Mouse (Mus musculus): Measurements from ENCODE around the gene Tor2a. TPM values are rescaled to one million over a fixed set of nuclear protein-coding genes. Genes with fewer than 3 reads are reported as not detected.

Tor2a gene
- polyA plus RNA-seq, 1 experiment from 2014 or later, result 48.5 TPM

DNA sequence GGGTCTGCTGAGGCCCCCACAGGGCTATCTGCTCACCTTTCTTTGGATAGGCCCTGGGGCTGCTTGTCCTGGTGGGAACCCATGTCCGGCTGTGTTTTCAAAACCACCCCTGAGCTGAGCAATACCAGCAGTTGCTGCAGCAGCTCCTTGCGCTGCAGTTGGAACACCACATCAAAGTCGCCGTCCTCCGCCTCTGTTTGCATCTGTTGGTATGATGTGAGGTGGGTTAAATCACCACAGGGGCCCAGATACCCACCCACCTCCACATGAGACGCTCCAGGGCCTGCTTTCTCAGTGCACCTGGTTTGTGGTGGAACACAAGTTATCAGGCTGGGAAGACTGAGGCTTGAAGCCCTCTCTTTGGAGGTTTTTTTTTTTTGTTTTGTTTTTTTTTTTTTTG is 21.0 kb downstream of the Tor2a start:
- WGBS, result 93% methylated on average over 6 of the region's 6 CpGs
- Histone ChIP-seq H3K4me1 (ENCODE audit: control insufficient read depth, insufficient read depth, low read length) (peaks cover 14% of the 10 kb centered on the region), H3K4me2 (ENCODE audit: low read length) (no peak overlapping the region), H3K27ac (ENCODE audit: low read length) (no peak overlapping the region), H3K9me3 (replicated peaks; ENCODE audit: control insufficient read depth, low read length, poor library complexity, severe bottlenecking) (no peaks in the 10 kb centered on the region), H3K27me3 (ENCODE audit: control insufficient read depth, insufficient read depth, low read depth, low read length) (no peaks in the 10 kb centered on the region), H3K36me3 (ENCODE audit: control insufficient read depth, insufficient read depth, low read length) (no peaks in the 10 kb centered on the region), H3K4me3 (ENCODE audit: low read depth, low read length) (no peak overlapping the region), H3K9ac (ENCODE audit: low read depth, low read length) (no peak overlapping the region)
- ATAC-seq, result no peak

GRCm38 (mm10) chr2:32779131-32779530 is 22.1 kb downstream of the Tor2a start:
- ATAC-seq, result no peak
- Histone ChIP-seq H3K27me3 (ENCODE audit: control insufficient read depth, insufficient read depth, low read depth, low read length) (no peaks in the 10 kb centered on the region), H3K9ac (ENCODE audit: low read depth, low read length) (no peak overlapping the region), H3K27ac (ENCODE audit: low read length) (no peak overlapping the region), H3K4me2 (ENCODE audit: low read length) (no peak overlapping the region), H3K9me3 (replicated peaks; ENCODE audit: control insufficient read depth, low read length, poor library complexity, severe bottlenecking) (no peaks in the 10 kb centered on the region), H3K4me3 (ENCODE audit: low read depth, low read length) (no peak overlapping the region), H3K36me3 (ENCODE audit: control insufficient read depth, insufficient read depth, low read length) (no peaks in the 10 kb centered on the region), H3K4me1 (ENCODE audit: control insufficient read depth, insufficient read depth, low read length) (peaks cover 14% of the 10 kb centered on the region)
- WGBS, result 17% methylated on average over 8 of the region's 8 CpGs

DNA sequence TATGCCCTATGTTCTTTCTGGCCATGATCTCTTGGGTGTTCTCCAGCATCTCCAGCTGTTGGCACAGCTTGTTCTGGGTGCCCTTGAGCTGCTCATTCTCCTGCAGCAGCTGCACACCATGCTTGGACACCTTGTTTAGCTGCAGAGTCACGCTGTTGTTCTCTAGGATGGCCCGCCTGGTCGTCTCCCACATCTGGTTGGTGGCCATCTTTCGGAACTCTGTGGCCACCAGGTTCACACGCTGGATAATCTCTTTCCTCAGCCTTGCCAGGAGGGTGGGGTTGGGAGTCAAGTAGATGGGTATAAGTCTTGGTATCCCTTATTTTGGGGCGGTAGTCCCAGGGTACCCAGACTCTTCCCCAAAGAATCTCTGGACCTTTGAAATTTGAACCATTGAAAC is 22.7 kb downstream of the Tor2a start:
- no peaks in the 10 kb centered on the region for H3K27me3 ChIP-seq (ENCODE audit: control insufficient read depth, insufficient read depth, low read depth, low read length)
- H3K4me2 ChIP-seq (ENCODE audit: low read length), result no peak overlapping the region
- ATAC-seq, result no peak

DNA sequence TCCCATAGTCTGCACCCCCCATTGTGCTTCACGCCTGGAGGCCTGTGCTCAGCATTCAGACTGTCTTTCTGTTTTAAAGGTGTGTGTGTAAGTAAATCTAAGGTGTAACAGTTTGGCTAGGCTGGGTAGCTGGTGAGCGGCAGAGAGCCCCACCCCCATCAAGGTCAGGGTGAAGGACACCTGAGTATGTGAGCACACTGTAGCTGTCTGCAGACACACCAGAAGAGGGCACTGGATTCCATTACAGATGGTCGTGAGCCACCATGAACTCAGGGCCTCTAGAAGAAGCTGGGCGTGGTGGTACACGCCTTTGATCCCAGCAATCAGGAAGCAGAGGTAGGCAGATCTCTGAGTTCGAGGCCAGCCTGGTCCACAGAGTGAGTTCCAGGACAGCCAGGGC is 24.7 kb downstream of the Tor2a start:
- no peak for ATAC-seq

More for the DNA sequence above, 22.7 kb downstream of the Tor2a start:
- no peaks in the 10 kb centered on the region for H3K9me3 ChIP-seq (replicated peaks; ENCODE audit: control insufficient read depth, low read length, poor library complexity, severe bottlenecking)
- H3K4me1 ChIP-seq (ENCODE audit: control insufficient read depth, insufficient read depth, low read length), result peaks cover 14% of the 10 kb centered on the region
- no peaks in the 10 kb centered on the region for H3K36me3 ChIP-seq (ENCODE audit: control insufficient read depth, insufficient read depth, low read length)
- 91% methylated on average over 6 of the region's 6 CpGs for WGBS
- no peak overlapping the region for H3K4me3 ChIP-seq (ENCODE audit: low read depth, low read length)
- H3K27ac ChIP-seq (ENCODE audit: low read length), result no peak overlapping the region
- no peak overlapping the region for H3K9ac ChIP-seq (ENCODE audit: low read depth, low read length)

GRCm38 (mm10) chr2:32784048-32784681 is 27.1 kb downstream of the Tor2a start, which contains the start of gene Cfap157:
TSS of gene Cfap157 (minus strand) at chr2:32784428.
- 72% methylated on average over 4 of the region's 4 CpGs for WGBS
- H3K36me3 ChIP-seq (ENCODE audit: control insufficient read depth, insufficient read depth, low read length), result peaks cover 4% of the 10 kb centered on the region
- no peak within 1 kb of the TSS for H3K9ac ChIP-seq (ENCODE audit: low read depth, low read length)
- H3K4me2 ChIP-seq (ENCODE audit: low read length), result peak within 1 kb of the TSS; percentile 8
- no peak within 1 kb of the TSS for H3K4me3 ChIP-seq (ENCODE audit: low read depth, low read length)
- H3K27ac ChIP-seq (ENCODE audit: low read length), result 0 out of 2 replicates have a peak within 1 kb of the TSS, but pooled peaks have one; percentile 43
- H3K9me3 ChIP-seq (replicated peaks; ENCODE audit: control insufficient read depth, low read length, poor library complexity, severe bottlenecking), result no peaks in the 10 kb centered on the region
- no peaks in the 10 kb centered on the region for H3K4me1 ChIP-seq (ENCODE audit: control insufficient read depth, insufficient read depth, low read length)
- ATAC-seq, result no peak
- H3K27me3 ChIP-seq (ENCODE audit: control insufficient read depth, insufficient read depth, low read depth, low read length), result no peaks in the 10 kb centered on the region

More for the DNA sequence above, 24.7 kb downstream of the Tor2a start:
- no peak overlapping the region for H3K4me3 ChIP-seq (ENCODE audit: low read depth, low read length)
- no peak overlapping the region for H3K4me2 ChIP-seq (ENCODE audit: low read length)
- no peak overlapping the region for H3K27ac ChIP-seq (ENCODE audit: low read length)
- no peaks in the 10 kb centered on the region for H3K4me1 ChIP-seq (ENCODE audit: control insufficient read depth, insufficient read depth, low read length)
- H3K9me3 ChIP-seq (replicated peaks; ENCODE audit: control insufficient read depth, low read length, poor library complexity, severe bottlenecking), result no peaks in the 10 kb centered on the region
- H3K9ac ChIP-seq (ENCODE audit: low read depth, low read length), result no peak overlapping the region
- H3K27me3 ChIP-seq (ENCODE audit: control insufficient read depth, insufficient read depth, low read depth, low read length), result no peaks in the 10 kb centered on the region
- WGBS, result 84% methylated on average over 6 of the region's 6 CpGs
- no peaks in the 10 kb centered on the region for H3K36me3 ChIP-seq (ENCODE audit: control insufficient read depth, insufficient read depth, low read length)

- no peaks in the 10 kb centered on the region for H3K27me3 ChIP-seq (ENCODE audit: control insufficient read depth, insufficient read depth, low read depth, low read length)
- WGBS, result 61% methylated on average over 6 of the region's 6 CpGs
- no peak overlapping the region for H3K9ac ChIP-seq (ENCODE audit: low read depth, low read length)
- H3K27ac ChIP-seq (ENCODE audit: low read length), result no peak overlapping the region
- no peaks in the 10 kb centered on the region for H3K9me3 ChIP-seq (replicated peaks; ENCODE audit: control insufficient read depth, low read length, poor library complexity, severe bottlenecking)
- H3K4me1 ChIP-seq (ENCODE audit: control insufficient read depth, insufficient read depth, low read length), result no peaks in the 10 kb centered on the region
- H3K4me2 ChIP-seq (ENCODE audit: low read length), result no peak overlapping the region
- H3K4me3 ChIP-seq (ENCODE audit: low read depth, low read length), result no peak overlapping the region
- ATAC-seq, result no peak
- H3K36me3 ChIP-seq (ENCODE audit: control insufficient read depth, insufficient read depth, low read length), result peaks cover 13% of the 10 kb centered on the region
Observed at GRCm38 (mm10) chr2:32787176-32787575, 30.1 kb downstream of the Tor2a start.

DNA sequence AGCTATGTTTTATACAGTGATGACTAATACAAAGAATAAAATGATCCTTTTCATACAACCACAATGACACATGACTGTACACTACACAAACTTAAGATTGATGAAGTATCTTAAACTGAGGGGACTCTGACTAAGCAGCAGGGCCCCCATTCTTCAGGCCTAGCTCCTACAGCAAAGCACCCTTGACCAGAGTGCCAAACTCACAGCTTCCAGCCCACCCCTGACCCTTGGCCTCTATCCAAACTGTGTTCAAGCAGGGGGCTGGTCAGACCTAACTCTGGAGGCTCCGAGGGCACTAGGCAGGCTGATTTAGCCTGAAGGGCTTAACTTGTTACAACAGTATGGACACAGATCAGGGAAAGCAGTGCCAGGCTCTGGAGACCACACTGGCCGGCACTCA is 31.5 kb downstream of the Tor2a start:
- Histone ChIP-seq H3K9ac (ENCODE audit: low read depth, low read length) (no peak overlapping the region), H3K4me2 (ENCODE audit: low read length) (no peak overlapping the region), H3K9me3 (replicated peaks; ENCODE audit: control insufficient read depth, low read length, poor library complexity, severe bottlenecking) (no peaks in the 10 kb centered on the region), H3K27me3 (ENCODE audit: control insufficient read depth, insufficient read depth, low read depth, low read length) (no peaks in the 10 kb centered on the region), H3K36me3 (ENCODE audit: control insufficient read depth, insufficient read depth, low read length) (peaks cover 16% of the 10 kb centered on the region), H3K4me1 (ENCODE audit: control insufficient read depth, insufficient read depth, low read length) (no peaks in the 10 kb centered on the region), H3K4me3 (ENCODE audit: low read depth, low read length) (no peak overlapping the region), H3K27ac (ENCODE audit: low read length) (no peak overlapping the region)
- WGBS, result 67% methylated on average over 2 of the region's 2 CpGs
- no peak for ATAC-seq

- H3K4me2 ChIP-seq (ENCODE audit: low read length), result no peak overlapping the region
- H3K27ac ChIP-seq (ENCODE audit: low read length), result no peak overlapping the region
- 78% methylated on average over 6 of the region's 6 CpGs for WGBS
- no peak overlapping the region for H3K4me3 ChIP-seq (ENCODE audit: low read depth, low read length)
- ATAC-seq, result no peak
- no peaks in the 10 kb centered on the region for H3K4me1 ChIP-seq (ENCODE audit: control insufficient read depth, insufficient read depth, low read length)
- H3K9ac ChIP-seq (ENCODE audit: low read depth, low read length), result no peak overlapping the region
- H3K36me3 ChIP-seq (ENCODE audit: control insufficient read depth, insufficient read depth, low read length), result peaks cover 39% of the 10 kb centered on the region
- no peaks in the 10 kb centered on the region for H3K27me3 ChIP-seq (ENCODE audit: control insufficient read depth, insufficient read depth, low read depth, low read length)
- no peaks in the 10 kb centered on the region for H3K9me3 ChIP-seq (replicated peaks; ENCODE audit: control insufficient read depth, low read length, poor library complexity, severe bottlenecking)
Observed at GRCm38 (mm10) chr2:32791297-32791696, 34.3 kb downstream of the Tor2a start.

DNA sequence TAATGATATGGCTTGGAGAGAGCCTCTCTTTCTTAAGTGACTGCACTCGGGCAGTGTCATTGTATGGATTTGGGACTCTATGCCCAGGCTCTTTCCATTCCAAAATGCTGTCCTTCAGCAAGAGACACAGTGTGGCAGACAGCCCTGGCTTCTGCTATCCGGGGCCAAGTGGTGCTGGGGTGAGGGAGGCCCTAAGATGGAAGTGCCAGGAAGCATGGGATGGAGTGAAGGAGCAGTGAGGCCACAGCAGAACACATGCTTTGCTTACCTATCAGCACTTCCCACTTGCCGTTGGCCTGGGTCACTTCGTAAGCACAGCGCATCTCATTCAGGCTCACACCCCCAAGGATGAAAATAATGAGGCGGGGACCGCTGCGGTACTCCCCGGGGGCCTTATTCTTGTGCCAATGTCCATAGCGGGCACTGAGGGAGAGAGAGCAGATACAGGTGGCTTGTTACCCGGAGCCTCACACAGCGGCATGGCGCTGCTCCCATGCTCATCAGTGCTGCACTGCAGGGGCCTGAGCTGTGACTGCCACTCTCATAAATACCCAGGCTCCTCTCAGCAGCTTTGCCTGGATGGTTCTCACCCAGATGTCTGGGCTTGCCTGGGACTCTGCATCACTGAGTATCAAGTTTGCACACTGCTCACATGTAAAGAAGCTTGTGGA is 38.8 kb downstream of the Tor2a start:
- Histone ChIP-seq H3K9ac (ENCODE audit: low read depth, low read length) (no peak overlapping the region), H3K36me3 (ENCODE audit: control insufficient read depth, insufficient read depth, low read length) (peaks cover 51% of the 10 kb centered on the region), H3K27ac (ENCODE audit: low read length) (no peak overlapping the region), H3K27me3 (ENCODE audit: control insufficient read depth, insufficient read depth, low read depth, low read length) (no peaks in the 10 kb centered on the region), H3K9me3 (replicated peaks; ENCODE audit: control insufficient read depth, low read length, poor library complexity, severe bottlenecking) (no peaks in the 10 kb centered on the region), H3K4me1 (ENCODE audit: control insufficient read depth, insufficient read depth, low read length) (no peaks in the 10 kb centered on the region), H3K4me2 (ENCODE audit: low read length) (no peak overlapping the region), H3K4me3 (ENCODE audit: low read depth, low read length) (no peak overlapping the region)
- no peak for ATAC-seq
- 83% methylated on average over 13 of the region's 13 CpGs for WGBS
